20 mouse cellular contexts compared by ENCODE assay signal in the genomic region with DNA sequence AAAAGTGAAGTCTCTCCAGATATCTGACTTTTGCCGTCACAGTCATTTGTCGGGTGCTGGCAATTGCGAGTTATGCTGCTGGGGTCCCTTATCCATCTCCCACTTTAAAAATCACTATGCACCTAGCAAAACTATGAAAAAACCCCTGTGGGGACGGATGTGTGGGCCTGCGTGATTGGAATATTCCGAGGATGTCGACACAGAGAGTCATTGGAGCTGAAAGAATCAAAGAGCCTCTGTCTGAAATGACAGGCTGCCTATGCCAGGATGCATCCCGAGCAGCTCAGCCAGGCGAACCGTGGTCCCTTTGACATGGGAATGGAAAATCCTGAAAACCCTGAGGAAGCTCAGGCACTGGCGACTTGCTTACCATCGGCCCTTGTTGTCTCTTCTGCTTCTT.
DNase-seq lines count a peak whose midpoint lies in the region; ATAC-seq and TF ChIP-seq lines count a peak whose summit lies in the region.
"Had no signal": no experiment of that assay in that cellular context is flagged by ENCODE, and none has a peak within 500 bp of the region (broad histone marks: within the 10 kb centered on the region; RNA-seq: fewer than 3 reads in every experiment).

No protein-coding gene starts in this region.

- 0 out of 2 replicates have a peak overlapping the region, but pooled peaks have one; percentile 46 for H3K27ac ChIP-seq in neural tube, embryonic 13.5 days (replicated peaks)
- H3K27ac ChIP-seq in hindbrain, postnatal 0 days: peak overlapping the region; percentile 66
- H3K27ac ChIP-seq: limb, embryonic 12.5 days; liver, embryonic 14.5 days; stomach, embryonic 15.5 days had no signal

- peaks cover 20% of the 10 kb centered on the region; the same call in 1 of the 2 replicates for H3K4me1 ChIP-seq in neural tube, embryonic 13.5 days (replicated peaks)
- peaks cover 6% of the 10 kb centered on the region; the same call in 1 of the 2 replicates for H3K4me1 ChIP-seq in hindbrain, postnatal 0 days (ENCODE audit: insufficient read depth, low read length)
- H3K4me1 ChIP-seq: limb, embryonic 12.5 days; stomach, embryonic 15.5 days had no signal

- H3K9ac ChIP-seq in neural tube, embryonic 13.5 days: no peak overlapping the region
- H3K9ac ChIP-seq in hindbrain, postnatal 0 days (replicated peaks; ENCODE audit: low read length): peak overlapping the region; percentile 25; the same call in 1 of the 2 replicates
- H3K9ac ChIP-seq: limb, embryonic 12.5 days; liver, embryonic 14.5 days; stomach, embryonic 15.5 days had no signal

- no peaks in the 10 kb centered on the region for H3K9me3 ChIP-seq in neural tube, embryonic 13.5 days
- H3K9me3 ChIP-seq in hindbrain, postnatal 0 days (ENCODE audit: low read length): no peaks in the 10 kb centered on the region
- H3K9me3 ChIP-seq: limb, embryonic 12.5 days; stomach, embryonic 15.5 days had no signal

- H3K4me2 ChIP-seq in neural tube, embryonic 13.5 days: no peak overlapping the region
- H3K4me2 ChIP-seq in hindbrain, postnatal 0 days (ENCODE audit: low read depth, low read length): peak overlapping the region; percentile 23; the same call in 1 of the 2 replicates
- H3K4me2 ChIP-seq: heart, embryonic 11.5 days; limb, embryonic 12.5 days; stomach, embryonic 15.5 days had no signal

- no peak for ATAC-seq in neural tube, embryonic 13.5 days (ENCODE audit: low read depth)
- ATAC-seq in hindbrain, postnatal 0 days: peak; percentile 87
- ATAC-seq: CD4-positive, CD25-positive, alpha-beta regulatory T cell, adult 4 months; lung, postnatal 0 days had no signal

- H3K4me3 ChIP-seq in neural tube, embryonic 13.5 days: no peak overlapping the region
- no peak overlapping the region for H3K4me3 ChIP-seq in hindbrain, postnatal 0 days (ENCODE audit: low read length)
- H3K4me3 ChIP-seq: limb, embryonic 12.5 days; stomach, embryonic 15.5 days had no signal

- TF ChIP-seq CTCF in hindbrain, postnatal 0 days (IDR thresholded peaks at IDR 0.05; ENCODE audit: low read depth): no peak

- WGBS in neural tube, embryonic 13.5 days: 73% methylated on average over 12 of the region's 12 CpGs
- WGBS in hindbrain, postnatal 0 days: 34% methylated on average over 12 of the region's 12 CpGs

- DNase-seq in heart, adult 11 months: peak; percentile 68
- no peak for DNase-seq in heart, adult 8-10 months (ENCODE audit: low spot score)
- no peak for DNase-seq in neural tube, embryonic 10.5 days (ENCODE audit: extremely low spot score, low spot score)
- DNase-seq in hindbrain, postnatal 0 days (ENCODE audit: low spot score): peak; percentile 67
- DNase-seq in thymus, postnatal 25 days: no peak
- DNase-seq in T-cell, adult 2 months (ENCODE audit: low spot score): no peak
- DNase-seq: adrenal gland, postnatal 10 days; cerebellum, adult 9-11 months; gastrocnemius, postnatal 14 days; heart, postnatal 36 days; kidney, adult 11 months; kidney, postnatal 10 days; spleen, adult 18-20 months had no signal

- H3K36me3 ChIP-seq in neural tube, embryonic 13.5 days: no peaks in the 10 kb centered on the region
- no peaks in the 10 kb centered on the region for H3K36me3 ChIP-seq in hindbrain, postnatal 0 days (ENCODE audit: insufficient read depth, low read length)
- H3K36me3 ChIP-seq: limb, embryonic 12.5 days; stomach, embryonic 15.5 days had no signal

- no peaks in the 10 kb centered on the region for H3K27me3 ChIP-seq in neural tube, embryonic 13.5 days
- H3K27me3 ChIP-seq in hindbrain, postnatal 0 days (ENCODE audit: insufficient read depth, low read length): no peaks in the 10 kb centered on the region
- H3K27me3 ChIP-seq: limb, embryonic 12.5 days; stomach, embryonic 15.5 days had no signal

Comparison
In these comparisons a context has a peak if more than half of its experiments do, and no peak if none do; other contexts are left out.
1. DNase-seq: peak in heart, adult 11 months (single experiment) and hindbrain, postnatal 0 days (single experiment); none in heart, adult 8-10 months (single experiment), neural tube, embryonic 10.5 days (single experiment), thymus, postnatal 25 days (single experiment) and T-cell, adult 2 months (single experiment).